Mouse (Mus musculus) hindbrain, embryonic 13.5 days (tissue): ENCODE data around the gene Stk38. TPM values are rescaled to one million over a fixed set of nuclear protein-coding genes. Genes with fewer than 3 reads are reported as not detected.
"Not testable (repeated sequence)": the region's sequence is repeated elsewhere in the genome, so short reads cannot be mapped to it uniquely, and the experiment has no call there.

ENCODE experiments used
- ATAC-seq: fragments of 200-750 bp; cut with Nextera tagmentation; 2 replicates; pipeline ENCODE4 v1.8.0; 2017; ENCODE audit warnings: moderate TSS enrichment; ENCODE audit not compliant: low FRiP score
- H3K27ac ChIP-seq: fragments of 300-500 bp; sonication (generic); 2 replicates; pipeline ENCODE4 v1.5.1; 2015; ENCODE audit warnings: inconsistent platforms, mild to moderate bottlenecking, moderate library complexity
- H3K27me3 ChIP-seq: fragments of 300-500 bp; sonication (generic); 2 replicates; pipeline ENCODE4 v1.6.1; 2015; ENCODE audit warnings: mild to moderate bottlenecking, inconsistent platforms
- H3K36me3 ChIP-seq: fragments of 300-500 bp; sonication (generic); 2 replicates; pipeline ENCODE4 v1.6.1; 2015; ENCODE audit warnings: mild to moderate bottlenecking, inconsistent platforms
- H3K4me1 ChIP-seq: fragments of 300-500 bp; sonication (generic); replicated peaks from 2 replicates; pipeline ENCODE4 v1.6.1; 2015; ENCODE audit warnings: inconsistent platforms
- H3K4me2 ChIP-seq: fragments of 300-500 bp; sonication (generic); 2 replicates; pipeline ENCODE4 v1.6.1; 2015; ENCODE audit warnings: inconsistent platforms, mild to moderate bottlenecking, moderate library complexity
- H3K4me3 ChIP-seq: fragments of 300-500 bp; sonication (generic); 2 replicates; pipeline ENCODE4 v1.5.1; 2015; ENCODE audit warnings: mild to moderate bottlenecking, inconsistent platforms
- H3K9ac ChIP-seq: fragments of 300-500 bp; sonication (generic); 2 replicates; pipeline ENCODE4 v1.6.1; 2015; ENCODE audit warnings: mild to moderate bottlenecking, inconsistent platforms
- H3K9me3 ChIP-seq: fragments of 300-500 bp; sonication (generic); 2 replicates; pipeline ENCODE4 v1.6.1; 2016; ENCODE audit warnings: inconsistent platforms
- WGBS: fragments of 180-500 bp; shearing (Covaris S2); methylation state at CpG from one replicate; pipeline ENCODE4 v1.1.7; 2015; 5-methylcytosine and 5-hydroxymethylcytosine counted together
- polyA plus RNA-seq: library from polyadenylated mRNA; unstranded; fragments of >200 nt; fragmentation: Nextera tagmentation; extraction: Ambion mirVana; gene quantifications from 2 replicates; pipeline ENCODE4 v1.2.1, GENCODE M21; 2015

Gene Stk38
- polyA plus RNA-seq, 1 experiment from 2014 or later, result 111 TPM

- not testable (repeated sequence) for H3K9me3 ChIP-seq, H3K4me2 ChIP-seq, H3K27me3 ChIP-seq, H3K27ac ChIP-seq, H3K4me3 ChIP-seq, H3K4me1 ChIP-seq, ATAC-seq, H3K9ac ChIP-seq
- peaks cover 71% of the 10 kb centered on the region for H3K36me3 ChIP-seq
- WGBS, result 100% methylated on average over 1 of the region's 1 CpGs
Observed at GRCm38 (mm10) chr17:28993004-28993403, 14.8 kb downstream of the Stk38 start.

- ATAC-seq, result no peak
- Histone ChIP-seq H3K4me3 (no peak overlapping the region), H3K4me2 (no peak overlapping the region), H3K27ac (no peak overlapping the region), H3K4me1 (0 out of 2 replicates have a peak, but pooled peaks cover 5% of the 10 kb centered on the region), H3K36me3 (peaks cover 72% of the 10 kb centered on the region), H3K9ac (no peak overlapping the region), H3K27me3 (no peaks in the 10 kb centered on the region), H3K9me3 (no peaks in the 10 kb centered on the region)
- WGBS, result 65% methylated on average over 7 of the region's 7 CpGs
Observed at GRCm38 (mm10) chr17:28992105-28992504, 15.7 kb downstream of the Stk38 start.

GRCm38 (mm10) chr17:28991286-28991685, 16.5 kb downstream of the Stk38 start:
- H3K36me3 ChIP-seq, result peaks cover 72% of the 10 kb centered on the region
- WGBS, result 89% methylated on average over 9 of the region's 9 CpGs
- no peaks in the 10 kb centered on the region for H3K9me3 ChIP-seq
- no peak overlapping the region for H3K4me3 ChIP-seq
- H3K27ac ChIP-seq, result no peak overlapping the region
- 0 out of 2 replicates have a peak, but pooled peaks cover 5% of the 10 kb centered on the region for H3K4me1 ChIP-seq
- ATAC-seq, result no peak
- no peak overlapping the region for H3K4me2 ChIP-seq
- H3K27me3 ChIP-seq, result no peaks in the 10 kb centered on the region
- no peak overlapping the region for H3K9ac ChIP-seq

GRCm38 (mm10) chr17:28990060-28990459, 17.7 kb downstream of the Stk38 start:
- no peak for ATAC-seq
- 83% methylated on average over 4 of the region's 4 CpGs for WGBS
- Histone ChIP-seq H3K27me3 (no peaks in the 10 kb centered on the region), H3K27ac (no peak overlapping the region), H3K9me3 (no peaks in the 10 kb centered on the region), H3K9ac (no peak overlapping the region), H3K36me3 (peaks cover 80% of the 10 kb centered on the region), H3K4me2 (no peak overlapping the region), H3K4me1 (0 out of 2 replicates have a peak, but pooled peaks cover 5% of the 10 kb centered on the region), H3K4me3 (no peak overlapping the region)

- Histone ChIP-seq H3K36me3 (peaks cover 80% of the 10 kb centered on the region), H3K4me1 (0 out of 2 replicates have a peak, but pooled peaks cover 5% of the 10 kb centered on the region), H3K9me3 (no peaks in the 10 kb centered on the region), H3K27me3 (no peaks in the 10 kb centered on the region), H3K4me2 (no peak overlapping the region), H3K4me3 (no peak overlapping the region), H3K9ac (no peak overlapping the region), H3K27ac (no peak overlapping the region)
- WGBS, result 89% methylated on average over 3 of the region's 3 CpGs
- ATAC-seq, result no peak
Observed at GRCm38 (mm10) chr17:28988996-28989395, 18.8 kb downstream of the Stk38 start.

GRCm38 (mm10) chr17:28988291-28988690, 19.5 kb downstream of the Stk38 start:
- Histone ChIP-seq H3K4me3 (no peak overlapping the region), H3K9me3 (no peaks in the 10 kb centered on the region), H3K4me2 (no peak overlapping the region), H3K27ac (no peak overlapping the region), H3K27me3 (no peaks in the 10 kb centered on the region), H3K4me1 (0 out of 2 replicates have a peak, but pooled peaks cover 5% of the 10 kb centered on the region), H3K36me3 (peaks cover 84% of the 10 kb centered on the region), H3K9ac (no peak overlapping the region)
- no peak for ATAC-seq
- WGBS, result 95% methylated on average over 4 of the region's 4 CpGs

GRCm38 (mm10) chr17:28987713-28988112, 20.1 kb downstream of the Stk38 start:
- WGBS, result 71% methylated on average over 4 of the region's 4 CpGs

GRCm38 (mm10) chr17:28986833-28987232, 21.0 kb downstream of the Stk38 start:
- H3K36me3 ChIP-seq, result peaks cover 96% of the 10 kb centered on the region
- no peak overlapping the region for H3K27ac ChIP-seq
- H3K4me2 ChIP-seq, result no peak overlapping the region
- no peak for ATAC-seq
- no peak overlapping the region for H3K4me3 ChIP-seq
- H3K9me3 ChIP-seq, result no peaks in the 10 kb centered on the region
- H3K27me3 ChIP-seq, result no peaks in the 10 kb centered on the region
- no peak overlapping the region for H3K9ac ChIP-seq
- 0 out of 2 replicates have a peak, but pooled peaks cover 4% of the 10 kb centered on the region for H3K4me1 ChIP-seq

More at GRCm38 (mm10) chr17:28987713-28988112, 20.1 kb downstream of the Stk38 start:
- Histone ChIP-seq H3K9me3 (no peaks in the 10 kb centered on the region), H3K36me3 (peaks cover 90% of the 10 kb centered on the region), H3K27ac (no peak overlapping the region), H3K9ac (no peak overlapping the region), H3K4me1 (0 out of 2 replicates have a peak, but pooled peaks cover 5% of the 10 kb centered on the region), H3K27me3 (no peaks in the 10 kb centered on the region), H3K4me2 (no peak overlapping the region), H3K4me3 (no peak overlapping the region)
- no peak for ATAC-seq

- Histone ChIP-seq H3K36me3 (peaks cover 91% of the 10 kb centered on the region), H3K27me3 (no peaks in the 10 kb centered on the region), H3K4me1 (no peaks in the 10 kb centered on the region), H3K9me3 (no peaks in the 10 kb centered on the region), H3K27ac (no peak overlapping the region), H3K4me3 (no peak overlapping the region), H3K9ac (no peak overlapping the region), H3K4me2 (no peak overlapping the region)
- no peak for ATAC-seq
- 92% methylated on average over 1 of the region's 1 CpGs for WGBS
Observed at GRCm38 (mm10) chr17:28984724-28985420, 22.9 kb downstream of the Stk38 start.

- Histone ChIP-seq H3K36me3 (peaks cover 90% of the 10 kb centered on the region), H3K9me3 (no peaks in the 10 kb centered on the region), H3K27me3 (no peaks in the 10 kb centered on the region), H3K4me3 (no peak overlapping the region), H3K27ac (no peak overlapping the region), H3K4me2 (no peak overlapping the region), H3K4me1 (no peaks in the 10 kb centered on the region), H3K9ac (no peak overlapping the region)
- 55% methylated on average over 4 of the region's 4 CpGs for WGBS
- no peak for ATAC-seq
Observed at GRCm38 (mm10) chr17:28982591-28982990, 25.2 kb downstream of the Stk38 start.

GRCm38 (mm10) chr17:28981081-28981480, 26.7 kb downstream of the Stk38 start:
- peaks cover 89% of the 10 kb centered on the region for H3K36me3 ChIP-seq
- H3K27me3 ChIP-seq, result no peaks in the 10 kb centered on the region
- no peak overlapping the region for H3K9ac ChIP-seq
- WGBS, result 93% methylated on average over 4 of the region's 4 CpGs
- H3K4me3 ChIP-seq, result no peak overlapping the region
- no peak overlapping the region for H3K4me2 ChIP-seq
- no peaks in the 10 kb centered on the region for H3K9me3 ChIP-seq
- H3K4me1 ChIP-seq, result no peaks in the 10 kb centered on the region
- no peak for ATAC-seq
- H3K27ac ChIP-seq, result no peak overlapping the region

GRCm38 (mm10) chr17:28979091-28979490, 28.7 kb downstream of the Stk38 start:
- Histone ChIP-seq H3K4me2 (no peak overlapping the region), H3K4me1 (no peaks in the 10 kb centered on the region), H3K4me3 (no peak overlapping the region), H3K27me3 (no peaks in the 10 kb centered on the region), H3K36me3 (peaks cover 91% of the 10 kb centered on the region), H3K9ac (no peak overlapping the region), H3K27ac (no peak overlapping the region), H3K9me3 (no peaks in the 10 kb centered on the region)
- no peak for ATAC-seq
- 96% methylated on average over 4 of the region's 4 CpGs for WGBS

GRCm38 (mm10) chr17:28970122-28970521, 37.7 kb downstream of the Stk38 start:
- Histone ChIP-seq H3K4me1 (no peaks in the 10 kb centered on the region), H3K9me3 (no peaks in the 10 kb centered on the region), H3K27me3 (no peaks in the 10 kb centered on the region), H3K9ac (no peak overlapping the region), H3K4me3 (no peak overlapping the region), H3K4me2 (no peak overlapping the region), H3K36me3 (peaks cover 100% of the 10 kb centered on the region), H3K27ac (no peak overlapping the region)
- no peak for ATAC-seq
